Mouse (Mus musculus) layer of hippocampus, adult 6 months (tissue): ENCODE data around the gene Fam129c. TPM values are rescaled to one million over a fixed set of nuclear protein-coding genes. Genes with fewer than 3 reads are reported as not detected.

Source experiments
- long read RNA-seq, 2 experiments: library from polyadenylated mRNA; unstranded; transcript quantifications; one replicate each; pipeline ENCODE4 v2.0.0; 2019 to 2020
- microRNA-seq: library from miRNA; unstranded; fragments of <30 nt; microRNA quantifications from one replicate; pipeline ENCODE4 v1.2.0, GENCODE M21; 2020
- polyA plus RNA-seq: library from polyadenylated mRNA; unstranded; fragments of <200 nt; fragmentation: Nextera tagmentation; gene quantifications from 2 replicates; pipeline ENCODE4 v1.2.3, GENCODE M21; 2021

The Fam129c gene
- polyA plus RNA-seq = 0.53 and 0.59 TPM in 2 replicates
- long read RNA-seq, experiment 1, partial matches to known transcripts = 0 of 2 reads
- long read RNA-seq, experiment 1, other reads (novel, unspliced or antisense) = 1 of 2 reads
- long read RNA-seq, experiment 2, partial matches to known transcripts = 1 of 4 reads
- long read RNA-seq, experiment 2, other reads (novel, unspliced or antisense) = 3 of 4 reads

DNA sequence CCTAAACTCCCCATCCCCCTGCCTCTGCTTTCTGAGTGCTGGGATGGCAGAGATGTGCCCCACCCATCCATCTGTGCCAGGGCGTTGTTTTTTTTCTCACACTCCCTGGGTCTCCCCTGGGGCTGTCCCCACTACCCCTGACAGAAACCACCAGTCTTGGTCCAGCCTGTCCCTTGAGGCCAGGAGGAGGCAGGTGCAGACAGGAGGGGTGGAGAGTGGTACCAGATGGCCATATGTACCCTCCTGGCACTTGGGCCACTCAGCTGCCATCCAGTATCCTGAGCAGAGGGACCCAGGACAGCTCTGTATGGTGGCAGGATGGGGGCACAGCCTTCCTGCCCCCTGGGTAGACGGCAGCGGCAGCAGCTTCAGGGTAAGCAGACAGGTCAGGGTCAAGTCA lies at the start of gene Fam129c:
Gene Fam129c (plus strand): TSS at position 198 of the 400 bp plus-strand sequence.

DNA sequence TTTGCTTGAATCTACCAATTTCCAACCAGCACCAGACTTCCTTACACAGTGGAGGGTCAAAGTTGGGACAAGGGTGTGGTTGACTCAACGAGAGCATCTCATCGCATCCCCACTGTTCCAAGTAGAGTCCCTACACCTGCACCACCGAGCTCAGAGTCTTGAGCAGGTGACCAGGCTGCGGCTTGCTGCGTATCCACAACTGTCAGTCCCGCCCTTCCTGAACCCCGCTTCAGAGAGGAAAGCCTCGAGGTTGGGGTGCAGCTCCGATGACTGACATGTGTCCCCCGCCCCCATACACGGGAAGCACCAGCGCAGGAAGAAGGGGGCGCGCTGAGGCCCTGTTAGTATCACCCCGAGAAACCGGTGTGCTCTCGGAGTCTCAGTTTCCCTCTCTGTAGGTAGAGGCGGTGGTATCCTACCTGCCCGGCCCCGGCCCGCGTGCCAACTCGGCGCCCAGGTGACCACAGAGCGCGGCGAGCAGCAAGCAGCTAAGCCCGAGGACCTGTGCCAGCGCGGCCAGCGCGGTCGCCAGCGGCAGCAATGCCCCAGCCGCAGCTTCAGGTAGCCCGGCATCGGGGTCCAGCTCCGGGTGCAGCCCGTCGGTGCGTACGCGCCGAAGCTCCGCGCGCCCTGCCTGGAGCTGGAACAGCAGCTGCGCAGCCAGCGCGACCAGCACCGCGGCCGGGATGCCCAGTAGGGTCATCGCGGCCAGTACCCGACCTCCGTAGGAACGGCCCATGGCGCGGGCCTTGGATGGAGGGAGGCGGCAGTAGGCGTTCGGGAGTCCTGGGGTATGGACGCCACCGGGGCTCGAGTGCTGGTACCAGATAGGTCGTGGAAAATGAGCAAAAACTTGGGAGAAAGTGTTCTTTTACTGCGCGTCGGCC lies 39.1 kb upstream of the Fam129c start, which contains the start of gene Tmem221:
Gene Tmem221 (minus strand): TSS at position 801 of the 887 bp plus-strand sequence.

DNA sequence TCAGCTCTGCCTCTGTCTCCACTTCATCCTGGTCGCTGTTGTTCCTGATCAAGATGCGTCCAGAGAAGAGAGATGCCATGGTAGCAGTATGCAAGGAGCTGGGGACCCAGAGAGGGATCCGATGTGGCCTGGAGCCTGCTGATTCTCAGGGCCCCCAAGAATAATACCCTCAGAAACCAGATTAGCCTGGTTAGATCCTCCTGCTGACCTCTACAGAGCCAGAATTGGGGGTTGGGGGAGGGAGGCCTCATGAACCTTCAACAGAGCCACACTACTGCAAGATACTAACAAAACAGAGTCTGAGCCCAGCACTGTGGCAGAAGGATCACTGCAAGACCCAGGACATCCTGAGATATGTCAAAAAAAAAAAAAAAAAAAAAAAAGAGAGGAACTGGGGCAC lies 30.9 kb upstream of the Fam129c start, which contains the start of gene Nxnl1:
Gene Nxnl1 (minus strand): TSS at position 101 of the 400 bp plus-strand sequence.

DNA sequence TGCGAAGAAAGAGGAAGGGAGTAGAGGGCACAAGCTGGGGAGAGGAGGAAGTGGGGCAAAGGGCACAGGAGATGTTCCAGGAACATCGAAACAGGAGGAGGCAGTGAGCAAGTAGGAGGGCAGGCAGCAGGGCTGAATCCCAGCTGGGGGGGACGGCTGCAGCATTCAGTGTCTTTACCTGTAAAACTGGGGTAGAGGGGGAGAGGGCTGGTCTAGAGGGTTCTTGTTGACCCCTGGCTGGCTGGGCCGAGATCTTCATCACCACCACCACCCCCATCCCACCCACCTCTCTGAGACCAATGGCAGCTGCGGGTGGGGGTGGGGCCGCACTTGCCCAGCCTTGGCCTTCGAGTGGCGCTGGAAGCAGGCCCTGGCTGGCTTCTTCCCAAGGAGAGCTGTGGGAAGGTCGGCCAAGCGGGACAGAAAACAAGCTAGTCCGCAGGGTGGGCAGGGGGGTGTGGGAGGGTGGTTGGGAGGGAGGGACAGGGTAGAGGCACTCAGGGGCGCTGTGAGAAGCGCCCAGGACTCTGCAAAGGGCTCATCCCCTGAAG lies 29.0 kb upstream of the Fam129c start, which contains the start of gene Slc27a1:
Gene Slc27a1 (plus strand): TSS at position 496 of the 551 bp plus-strand sequence.

DNA sequence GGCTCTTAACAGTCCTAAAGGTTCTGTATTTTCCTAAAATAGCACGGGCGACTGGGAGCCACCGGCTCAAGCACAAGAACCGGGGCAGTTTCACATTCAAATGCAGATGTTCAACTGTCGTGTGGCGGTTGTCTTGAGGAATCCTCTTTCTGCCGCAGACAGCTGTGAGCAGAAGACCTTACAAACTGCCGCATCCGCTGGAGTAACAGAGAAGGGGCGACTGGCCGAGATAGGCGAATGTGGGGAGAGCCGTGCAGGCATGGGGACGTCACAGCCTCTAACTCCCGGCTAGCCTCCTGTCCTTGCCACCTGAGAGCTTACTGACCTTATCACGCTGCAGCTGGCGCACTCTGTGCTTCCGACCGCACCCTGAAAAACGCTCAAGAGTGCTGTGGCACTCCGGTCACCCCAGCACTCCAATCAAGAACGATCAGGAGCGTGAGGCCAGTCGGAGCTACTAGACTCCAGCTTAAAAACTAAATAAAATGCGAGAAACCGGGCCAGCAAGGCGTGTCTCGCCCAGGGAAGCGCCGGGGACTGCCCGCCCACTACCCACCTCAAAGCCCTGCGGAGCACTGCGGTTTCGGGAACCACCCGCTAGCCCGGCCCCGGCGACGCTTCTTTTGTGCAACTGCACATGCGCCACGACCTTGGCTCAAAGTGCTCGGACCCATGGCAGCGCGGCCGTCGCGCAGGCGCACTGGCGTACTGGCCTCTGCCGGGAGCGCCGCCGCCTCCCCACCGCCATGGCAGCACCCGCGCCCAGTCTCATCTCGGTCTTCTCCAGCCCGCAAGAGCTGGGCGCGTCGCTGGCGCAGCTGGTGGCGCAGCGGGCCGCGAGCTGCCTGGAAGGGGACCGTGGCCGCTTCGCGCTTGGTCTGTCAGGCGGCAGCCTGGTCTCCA lies 5.7 kb upstream of the Fam129c start, which contains the start of gene Pgls:
Gene Pgls (plus strand): TSS at position 706 of the 903 bp plus-strand sequence.

DNA sequence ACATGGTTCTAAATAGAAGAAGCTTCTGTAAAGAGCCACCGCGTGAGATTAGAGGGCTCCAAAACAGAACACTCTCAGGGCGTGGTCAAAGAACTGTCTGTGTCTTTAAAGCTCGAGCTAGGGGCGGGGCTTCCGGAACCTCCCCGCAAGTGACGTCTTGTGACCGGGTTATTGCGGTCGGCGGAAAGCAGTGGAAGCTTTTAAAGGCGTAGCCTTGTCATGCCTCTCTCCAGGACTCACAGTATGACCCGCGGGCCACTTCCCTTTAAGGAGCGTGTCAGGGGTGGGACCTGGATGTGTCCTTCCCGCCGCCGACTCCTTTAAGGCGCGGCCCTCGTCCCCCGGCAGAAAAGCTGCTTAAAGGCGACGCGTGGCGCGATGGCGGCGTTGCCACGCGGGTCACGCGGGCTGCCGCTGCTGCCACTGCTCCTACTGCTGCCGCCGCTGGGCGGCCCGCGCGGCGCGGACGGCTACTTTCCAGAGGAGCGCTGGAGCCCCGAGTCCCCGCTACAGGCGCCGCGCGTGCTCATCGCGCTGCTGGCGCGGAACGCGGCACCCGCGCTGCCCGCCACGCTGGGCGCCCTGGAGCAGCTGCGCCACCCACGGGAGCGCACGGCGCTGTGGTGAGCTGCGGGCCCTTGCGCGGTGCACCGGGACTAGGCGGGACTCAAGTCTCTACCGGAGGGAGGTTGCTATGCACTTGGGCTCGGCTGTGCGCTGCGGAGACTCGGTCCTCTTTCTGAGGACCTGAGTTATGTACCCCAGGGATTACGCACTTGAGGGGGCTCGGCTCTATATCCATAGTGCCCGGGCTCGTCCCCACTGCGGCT lies 13.6 kb downstream of the Fam129c start, which contains the start of gene Colgalt1:
Gene Colgalt1 (plus strand): TSS at position 177 of the 830 bp plus-strand sequence.

Small RNAs within 50 kb of the gene (microRNA-seq; reads per million reads assigned to microRNA genes)
- 25.1 reads per million, percentile 44 among the genes with 10 or more reads in this experiment for gene Mir6769b

Other genes starting within 250 kb of the Fam129c start
- gene Use1, start 230.8 kb upstream of the Fam129c start, polyA plus RNA-seq = 177 and 192 TPM in 2 replicates
- 5.5 and 7.3 TPM in 2 replicates for gene Ocel1, start 226.3 kb upstream of the Fam129c start, polyA plus RNA-seq
- 8.2 and 8.7 TPM in 2 replicates for gene Nr2f6, start 215.7 kb upstream of the Fam129c start, polyA plus RNA-seq
- 1.1 and 1.4 TPM in 2 replicates for gene Ushbp1, start 201.8 kb upstream of the Fam129c start, polyA plus RNA-seq
- 97.3 and 98.5 TPM in 2 replicates for gene Babam1, start 200.8 kb upstream of the Fam129c start, polyA plus RNA-seq
- 0.11 and 0.13 TPM in 2 replicates for gene Ankle1, start 191.6 kb upstream of the Fam129c start, polyA plus RNA-seq
- gene Abhd8, start 134.0 kb upstream of the Fam129c start, polyA plus RNA-seq = 357 and 444 TPM in 2 replicates
- 126 and 129 TPM in 2 replicates for gene Mrpl34, start 132.7 kb upstream of the Fam129c start, polyA plus RNA-seq
- gene Dda1, start 128.4 kb upstream of the Fam129c start, polyA plus RNA-seq = 152 and 163 TPM in 2 replicates
- gene Ano8, start 111.7 kb upstream of the Fam129c start, polyA plus RNA-seq = 0.48 and 0.65 TPM in 2 replicates
- gene Gtpbp3, start 109.5 kb upstream of the Fam129c start, polyA plus RNA-seq = 7.7 and 8.2 TPM in 2 replicates
- 6.2 and 6.3 TPM in 2 replicates for gene Plvap, start 85.9 kb upstream of the Fam129c start, polyA plus RNA-seq
- not detected in 2 replicates for gene Ccdc194, start 71.9 kb upstream of the Fam129c start, polyA plus RNA-seq
- 5.2 and 15.7 TPM in 2 replicates for gene Bst2, start 60.2 kb upstream of the Fam129c start, polyA plus RNA-seq
- 45.5 and 46.4 TPM in 2 replicates for gene Mvb12a, start 54.7 kb upstream of the Fam129c start, polyA plus RNA-seq
- 0.19 and 0.54 TPM in 2 replicates for gene Tmem221, start 38.8 kb upstream of the Fam129c start, polyA plus RNA-seq
- gene Nxnl1, start 31.0 kb upstream of the Fam129c start, polyA plus RNA-seq = 0.25 and 0.43 TPM in 2 replicates
- gene Slc27a1, start 28.8 kb upstream of the Fam129c start, polyA plus RNA-seq = 95.1 and 114 TPM in 2 replicates
- 110 and 114 TPM in 2 replicates for gene Pgls, start 5.5 kb upstream of the Fam129c start, polyA plus RNA-seq
- 18.9 and 19.6 TPM in 2 replicates for gene Colgalt1, start 13.3 kb downstream of the Fam129c start, polyA plus RNA-seq
- 10.7 and 12.7 TPM in 2 replicates for gene Unc13a, start 74.1 kb downstream of the Fam129c start, polyA plus RNA-seq
- gene Jak3, start 78.6 kb downstream of the Fam129c start, polyA plus RNA-seq = 1.6 and 2.0 TPM in 2 replicates
- gene Insl3, start 91.6 kb downstream of the Fam129c start, polyA plus RNA-seq = not detected in 2 replicates
- gene B3gnt3, start 104.1 kb downstream of the Fam129c start, polyA plus RNA-seq = 0.59 and 0.63 TPM in 2 replicates
- gene Fcho1, start 128.1 kb downstream of the Fam129c start, polyA plus RNA-seq = 16.3 and 19.8 TPM in 2 replicates